Mouse (Mus musculus): ENCODE results near the gene Cdca3. TPM values are rescaled to one million over a fixed set of nuclear protein-coding genes. Genes with fewer than 3 reads are reported as not detected.
"Not testable (repeated sequence)": the region's sequence is repeated elsewhere in the genome, so short reads cannot be mapped to it uniquely, and the experiment has no call there.

Gene Cdca3
- total RNA-seq, 2 experiments from 2014 or later, result 0.63 to 0.66 TPM

- TF ChIP-seq CTCF (IDR thresholded peaks at IDR 0.05), result no peak
- DNase-seq (ENCODE audit: extremely low spot score in 1 of 2, low spot score in 2 of 2), result no peak
- H3K27ac ChIP-seq, result no peak overlapping the region
- no peak overlapping the region for H3K4me3 ChIP-seq
- intact Hi-C loops (cut with DNase I), result no loop called here
These were observed 7.3 kb upstream of the Cdca3 start for GRCm38 (mm10) chr6:124822049-124822448.

- intact Hi-C loops (cut with DNase I), result loop anchor here (1.0 kb wide), 1 partner anchor 14 kb away; the partner anchor contains the start of gene Tpi1
- TF ChIP-seq CTCF (IDR thresholded peaks at IDR 0.05), result no peak
- DNase-seq (ENCODE audit: extremely low spot score in 1 of 2, low spot score in 2 of 2), result peak in 1 of 2 experiments; percentile 34
- Histone ChIP-seq H3K27ac (peak overlapping the region; percentile 54), H3K4me3 (peak overlapping the region; percentile 71)
These were observed 1.2 kb upstream of the Cdca3 start for GRCm38 (mm10) chr6:124828101-124828592.

GRCm38 (mm10) chr6:124829799-124830700 lies 703 bp downstream of the Cdca3 start:
- H3K27ac ChIP-seq, result peak overlapping the region; percentile 95
- DNase-seq (ENCODE audit: extremely low spot score in 1 of 2, low spot score in 2 of 2), result peak; percentile 83 to 91
- intact Hi-C loops (cut with DNase I), result no loop called here
- peak; percentile 8; the same call in 1 of the 2 replicates for TF ChIP-seq CTCF (IDR thresholded peaks at IDR 0.05)
- peak overlapping the region; percentile 71 for H3K4me3 ChIP-seq

- intact Hi-C loops (cut with DNase I); H3K27ac ChIP-seq; H3K4me3 ChIP-seq; DNase-seq (ENCODE audit: extremely low spot score in 1 of 2, low spot score in 2 of 2): not testable (repeated sequence)
These were observed 1.9 kb downstream of the Cdca3 start for GRCm38 (mm10) chr6:124831199-124831598.

GRCm38 (mm10) chr6:124831649-124832048 lies 2.3 kb downstream of the Cdca3 start:
- DNase-seq (ENCODE audit: extremely low spot score in 1 of 2, low spot score in 2 of 2), result no peak
- no peak overlapping the region for H3K4me3 ChIP-seq
- H3K27ac ChIP-seq, result no peak overlapping the region
- intact Hi-C loops (cut with DNase I), result no loop called here
- no peak for TF ChIP-seq CTCF (IDR thresholded peaks at IDR 0.05)

- TF ChIP-seq CTCF (IDR thresholded peaks at IDR 0.05), result no peak
- no peak for DNase-seq (ENCODE audit: extremely low spot score in 1 of 2, low spot score in 2 of 2)
- Histone ChIP-seq H3K27ac (no peak overlapping the region), H3K4me3 (no peak overlapping the region)
- intact Hi-C loops (cut with DNase I), result no loop called here
These were observed 5.2 kb downstream of the Cdca3 start for GRCm38 (mm10) chr6:124834512-124835081.

GRCm38 (mm10) chr6:124835531-124835930 lies 6.2 kb downstream of the Cdca3 start:
- no peak for DNase-seq (ENCODE audit: extremely low spot score in 1 of 2, low spot score in 2 of 2)
- Histone ChIP-seq H3K27ac (no peak overlapping the region), H3K4me3 (no peak overlapping the region)
- TF ChIP-seq CTCF (IDR thresholded peaks at IDR 0.05), result no peak
- intact Hi-C loops (cut with DNase I), result no loop called here

- no peak for DNase-seq (ENCODE audit: extremely low spot score in 1 of 2, low spot score in 2 of 2)
- no peak for TF ChIP-seq CTCF (IDR thresholded peaks at IDR 0.05)
- Histone ChIP-seq H3K4me3 (no peak overlapping the region), H3K27ac (no peak overlapping the region)
- intact Hi-C loops (cut with DNase I), result no loop called here
These were observed 7.1 kb downstream of the Cdca3 start for GRCm38 (mm10) chr6:124836411-124836810.

GRCm38 (mm10) chr6:124839805-124840204 lies 10.5 kb downstream of the Cdca3 start:
- Histone ChIP-seq H3K4me3 (no peak overlapping the region), H3K27ac (no peak overlapping the region)
- TF ChIP-seq CTCF (IDR thresholded peaks at IDR 0.05), result no peak
- DNase-seq (ENCODE audit: extremely low spot score in 1 of 2, low spot score in 2 of 2), result no peak
- intact Hi-C loops (cut with DNase I), result no loop called here

GRCm38 (mm10) chr6:124840241-124841167 lies 11.2 kb downstream of the Cdca3 start, which contains the start of gene Gnb3:
Gene Gnb3, minus strand, starts transcription at chr6:124840275.
- no peak within 1 kb of the TSS for H3K4me3 ChIP-seq
- no peak for DNase-seq (ENCODE audit: extremely low spot score in 1 of 2, low spot score in 2 of 2)
- TF ChIP-seq CTCF (IDR thresholded peaks at IDR 0.05), result no peak
- intact Hi-C loops (cut with DNase I), result no loop called here
- no peak within 1 kb of the TSS for H3K27ac ChIP-seq

GRCm38 (mm10) chr6:124847305-124847704 lies 18.0 kb downstream of the Cdca3 start:
- Histone ChIP-seq H3K4me3 (no peak overlapping the region), H3K27ac (no peak overlapping the region)
- intact Hi-C loops (cut with DNase I), result no loop called here
- TF ChIP-seq CTCF (IDR thresholded peaks at IDR 0.05), result peak; percentile 99
- peak; percentile 87 to 94 for DNase-seq (ENCODE audit: extremely low spot score in 1 of 2, low spot score in 2 of 2)
